Mouse (Mus musculus) heart, adult 2 months (tissue): ENCODE data around the gene Abcd4.

Source experiments
- CTCF ChIP-seq: fragments of 200-600 bp; IDR thresholded peaks from 2 replicates; pipeline ENCODE4 v1.8.1; 2022; ENCODE audit warnings: antibody characterized with exemption, mild to moderate bottlenecking, moderate library complexity
- POLR2A ChIP-seq: fragments of 200-500 bp; IDR thresholded peaks from 2 replicates; pipeline ENCODE4 v1.6.1; 2011; ENCODE audit warnings: mild to moderate bottlenecking, low read depth, low read length, control low read depth; ENCODE audit not compliant: insufficient read depth

DNA sequence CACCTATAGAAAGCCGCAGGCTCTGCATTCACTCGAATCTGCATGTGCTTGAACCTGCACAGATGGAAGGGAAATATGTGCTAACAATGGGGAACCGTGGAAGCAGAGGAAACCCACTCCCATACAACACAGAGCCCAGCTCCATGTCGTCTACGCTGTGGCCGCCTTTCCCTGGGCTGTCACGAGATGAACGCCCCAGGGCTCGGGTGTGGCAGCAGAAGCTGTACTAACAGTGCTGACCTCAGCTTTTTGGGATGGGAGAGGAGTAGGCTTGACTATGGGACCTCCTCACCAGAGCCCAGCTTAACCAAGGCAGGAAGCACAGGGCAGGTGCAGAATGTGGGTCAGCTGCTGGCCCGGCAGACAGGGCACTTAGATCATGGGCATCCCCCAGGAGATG, 5.5 kb downstream of the Abcd4 start:
- TF ChIP-seq POLR2A (no peak), CTCF (no peak)
